Mouse (Mus musculus): ENCODE data around the gene Tbcd.

GRCm38 (mm10) chr11:121560294-121560663 is 108.5 kb downstream of the Tbcd start:
- TF ChIP-seq CTCF (IDR thresholded peaks at IDR 0.05; ENCODE audit: borderline replicate concordance, insufficient read depth, low read depth, low read length), result no peak
- TF ChIP-seq POLR2A (IDR thresholded peaks at IDR 0.05; ENCODE audit: borderline replicate concordance, insufficient read depth, low read length), result no peak

Measured in cerebellum, adult 2 months (tissue).